Mouse (Mus musculus) lung, embryonic 14.5 days (tissue): ENCODE measurements around the gene Grhl3. TPM values are rescaled to one million over a fixed set of nuclear protein-coding genes. Genes with fewer than 3 reads are reported as not detected.
A peak's percentile ranks its signal among the peaks of the same experiment; 100 is the strongest.

ENCODE experiments used
- ATAC-seq: fragments of 200-750 bp; cut with Nextera tagmentation; 2 replicates; pipeline ENCODE4 v1.8.0; 2017; ENCODE audit warnings: mild to moderate bottlenecking, moderate TSS enrichment, moderate library complexity; ENCODE audit not compliant: insufficient read depth
- DNase-seq: peaks from one replicate; pipeline ENCODE4 v3.0.0-alpha.2; 2015
- H3K27ac ChIP-seq: fragments of 300-500 bp; sonication (generic); 2 replicates; pipeline ENCODE4 v1.5.1; 2014; ENCODE audit warnings: low read depth, mild to moderate bottlenecking, moderate library complexity
- H3K27me3 ChIP-seq: fragments of 300-500 bp; sonication (generic); 2 replicates; pipeline ENCODE4 v1.6.1; 2014; ENCODE audit warnings: low read length, control low read depth; ENCODE audit not compliant: insufficient read depth
- H3K36me3 ChIP-seq: fragments of 300-500 bp; sonication (generic); 2 replicates; pipeline ENCODE4 v1.6.1; 2014; ENCODE audit warnings: control low read depth; ENCODE audit not compliant: insufficient read depth
- H3K4me1 ChIP-seq: fragments of 300-500 bp; sonication (generic); 2 replicates; pipeline ENCODE4 v1.6.1; 2014; ENCODE audit warnings: antibody characterized with exemption, control low read depth; ENCODE audit not compliant: insufficient read depth
- H3K4me2 ChIP-seq: fragments of 300-500 bp; sonication (generic); 2 replicates; pipeline ENCODE4 v1.6.1; 2014; ENCODE audit warnings: mild to moderate bottlenecking
- H3K4me3 ChIP-seq: fragments of 300-500 bp; sonication (generic); 2 replicates; pipeline ENCODE4 v1.5.1; 2014; ENCODE audit warnings: low read depth, low read length
- H3K9ac ChIP-seq: fragments of 300-500 bp; sonication (generic); 2 replicates; pipeline ENCODE4 v1.6.1; 2014
- H3K9me3 ChIP-seq: fragments of 300-500 bp; sonication (generic); 2 replicates; pipeline ENCODE4 v1.6.1; 2016; ENCODE audit warnings: low read depth, low read length, control low read depth
- CTCF ChIP-seq: IDR thresholded peaks from 2 replicates; pipeline ENCODE4 v1.5.1; 2016; ENCODE audit warnings: antibody characterized with exemption, low read depth
- WGBS: fragments of 180-500 bp; shearing (Covaris S2); extraction: QIAGEN DNeasy Blood & Tissue Kit; methylation state at CpG from one replicate; pipeline ENCODE4 v1.1.7; 2014; 5-methylcytosine and 5-hydroxymethylcytosine counted together
- microRNA-seq: library from miRNA; unstranded; fragments of <30 nt; microRNA quantifications from one replicate; pipeline ENCODE4, GENCODE M21; 2016; ENCODE audit warnings: borderline number of aligned reads
- polyA plus RNA-seq: library from polyadenylated mRNA; unstranded; fragments of >200 nt; fragmentation: Nextera tagmentation; extraction: Ambion mirVana; gene quantifications from 2 replicates; pipeline ENCODE4 v1.2.1, GENCODE M21; 2014

Grhl3 gene
- polyA plus RNA-seq, 1 experiment from 2014 or later = 2.5 TPM

- ATAC-seq = no peak
- Histone ChIP-seq H3K4me1 (no peaks in the 10 kb centered on the region), H3K4me2 (peak overlapping the region; percentile 95), H3K27ac (peak overlapping the region; percentile 45; the same call in 1 of the 2 replicates), H3K9me3 (no peaks in the 10 kb centered on the region), H3K36me3 (no peaks in the 10 kb centered on the region; the same call in 1 of the 2 replicates), H3K9ac (peak overlapping the region; percentile 50), H3K4me3 (peak overlapping the region; percentile 65), H3K27me3 (no peaks in the 10 kb centered on the region)
- TF ChIP-seq CTCF = peak; percentile 44
- peak; percentile 78 for DNase-seq
- WGBS = 2% methylated on average over 33 of the region's 33 CpGs
Observed at GRCm38 (mm10) chr4:135493691-135494520, 79.5 kb downstream of the Grhl3 start.

- no peak for TF ChIP-seq CTCF
- 45% methylated on average over 4 of the region's 4 CpGs for WGBS
- H3K9me3 ChIP-seq = no peaks in the 10 kb centered on the region
- H3K36me3 ChIP-seq = no peaks in the 10 kb centered on the region; the same call in 1 of the 2 replicates
- peak overlapping the region; percentile 95 for H3K4me2 ChIP-seq
- 0 out of 2 replicates have a peak overlapping the region, but pooled peaks have one; percentile 25 for H3K27ac ChIP-seq
- DNase-seq (no peak), ATAC-seq (no peak)
- no peaks in the 10 kb centered on the region for H3K27me3 ChIP-seq
- H3K9ac ChIP-seq = no peak overlapping the region; the same call in 1 of the 2 replicates
- H3K4me3 ChIP-seq = peak overlapping the region; percentile 65
- no peaks in the 10 kb centered on the region for H3K4me1 ChIP-seq
Observed at GRCm38 (mm10) chr4:135493271-135493670, 80.2 kb downstream of the Grhl3 start.

Small RNA genes within 50 kb of the gene (microRNA-seq; reads per million reads assigned to microRNA genes)
- not detected for gene Gm25317

Other genes with a start within 250 kb of the Grhl3 start
- gene Srrm1, start 220.3 kb downstream of the Grhl3 start, polyA plus RNA-seq = 201 and 224 TPM in 2 replicates
- 4.6 and 6.9 TPM in 2 replicates for gene Ncmap, start 175.4 kb downstream of the Grhl3 start, polyA plus RNA-seq
- 14.0 and 14.1 TPM in 2 replicates for gene Rcan3, start 139.8 kb downstream of the Grhl3 start, polyA plus RNA-seq
- gene Stpg1, start 78.8 kb downstream of the Grhl3 start, polyA plus RNA-seq = 0.14 and 0.29 TPM in 2 replicates
- 3.4 and 4.7 TPM in 2 replicates for gene Nipal3, start 78.6 kb downstream of the Grhl3 start, polyA plus RNA-seq
- gene Ifnlr1, start 112.7 kb upstream of the Grhl3 start, polyA plus RNA-seq = 1.6 and 1.7 TPM in 2 replicates
- gene Il22ra1, start 154.5 kb upstream of the Grhl3 start, polyA plus RNA-seq = 0.12 TPM in 1 of 2 replicates, not detected in the other
- not detected in 2 replicates for gene Myom3, start 186.1 kb upstream of the Grhl3 start, polyA plus RNA-seq